Mouse (Mus musculus): ENCODE data around the gene Bet1l. TPM values are rescaled to one million over a fixed set of nuclear protein-coding genes. Genes with fewer than 3 reads are reported as not detected.

Gene Bet1l
- polyA plus RNA-seq, 1 experiment from 2014 or later = 30.7 TPM

- Histone ChIP-seq H3K36me3 (replicated peaks; ENCODE audit: insufficient read depth, low read length) (peaks cover under 1% of the 10 kb centered on the region), H3K4me2 (ENCODE audit: low read depth, low read length) (no peak overlapping the region), H3K27me3 (ENCODE audit: insufficient read depth, low read length) (no peaks in the 10 kb centered on the region), H3K9ac (replicated peaks) (no peak overlapping the region), H3K27ac (ENCODE audit: low read depth) (no peak overlapping the region), H3K4me3 (ENCODE audit: low read depth, low read length) (no peak overlapping the region), H3K4me1 (ENCODE audit: insufficient read depth) (0 out of 2 replicates have a peak, but pooled peaks cover 4% of the 10 kb centered on the region), H3K9me3 (ENCODE audit: low read length) (no peaks in the 10 kb centered on the region)
- DNase-seq (no peak), ATAC-seq (no peak)
- 74% methylated on average over 10 of the region's 10 CpGs for WGBS (ENCODE audit: insufficient replicate concordance)
- TF ChIP-seq CTCF (IDR thresholded peaks at IDR 0.05; ENCODE audit: low read depth) (no peak), EP300 (IDR thresholded peaks at IDR 0.05; ENCODE audit: low read depth) (no peak)
These were observed 10.7 kb downstream of the Bet1l start for GRCm38 (mm10) chr7:140846676-140847075.

- 0 out of 2 replicates have a peak, but pooled peaks cover 4% of the 10 kb centered on the region for H3K4me1 ChIP-seq (ENCODE audit: insufficient read depth)
These were observed 11.7 kb downstream of the Bet1l start for GRCm38 (mm10) chr7:140845683-140846082.

GRCm38 (mm10) chr7:140844905-140845665 lies 12.3 kb downstream of the Bet1l start, which contains the start of gene Scgb1c1:
Gene Scgb1c1 (plus strand): TSS chr7:140845547.
- peak; percentile 95 for DNase-seq
- Histone ChIP-seq H3K9me3 (ENCODE audit: low read length) (no peaks in the 10 kb centered on the region), H3K4me1 (ENCODE audit: insufficient read depth) (0 out of 2 replicates have a peak, but pooled peaks cover 4% of the 10 kb centered on the region), H3K9ac (replicated peaks) (no peak within 1 kb of the TSS), H3K27ac (ENCODE audit: low read depth) (no peak within 1 kb of the TSS), H3K4me3 (ENCODE audit: low read depth, low read length) (no peak within 1 kb of the TSS), H3K4me2 (ENCODE audit: low read depth, low read length) (no peak within 1 kb of the TSS), H3K36me3 (replicated peaks; ENCODE audit: insufficient read depth, low read length) (no peaks in the 10 kb centered on the region), H3K27me3 (ENCODE audit: insufficient read depth, low read length) (peaks cover 5% of the 10 kb centered on the region; the same call in 1 of the 2 replicates)
- peak; percentile 80 for ATAC-seq
- 33% methylated on average over 14 of the region's 14 CpGs for whole genome bisulfite sequencing (ENCODE audit: insufficient replicate concordance)
- no peak for TF ChIP-seq EP300 (IDR thresholded peaks at IDR 0.05; ENCODE audit: low read depth)
- peak; percentile 96 for TF ChIP-seq CTCF (IDR thresholded peaks at IDR 0.05; ENCODE audit: low read depth)

More at GRCm38 (mm10) chr7:140845683-140846082, 11.7 kb downstream of the Bet1l start:
- Histone ChIP-seq H3K27ac (ENCODE audit: low read depth) (no peak overlapping the region), H3K9ac (replicated peaks) (no peak overlapping the region), H3K36me3 (replicated peaks; ENCODE audit: insufficient read depth, low read length) (no peaks in the 10 kb centered on the region), H3K4me2 (ENCODE audit: low read depth, low read length) (no peak overlapping the region), H3K27me3 (ENCODE audit: insufficient read depth, low read length) (peaks cover 3% of the 10 kb centered on the region; the same call in 1 of the 2 replicates), H3K9me3 (ENCODE audit: low read length) (no peaks in the 10 kb centered on the region), H3K4me3 (ENCODE audit: low read depth, low read length) (no peak overlapping the region)
- WGBS (ENCODE audit: insufficient replicate concordance) = 70% methylated on average over 4 of the region's 4 CpGs
- DNase-seq (no peak), ATAC-seq (no peak)
- TF ChIP-seq CTCF (IDR thresholded peaks at IDR 0.05; ENCODE audit: low read depth) (no peak; the same call in 1 of the 2 replicates), EP300 (IDR thresholded peaks at IDR 0.05; ENCODE audit: low read depth) (no peak)

GRCm38 (mm10) chr7:140843806-140844205 lies 13.6 kb downstream of the Bet1l start:
- H3K36me3 ChIP-seq (replicated peaks; ENCODE audit: insufficient read depth, low read length) = no peaks in the 10 kb centered on the region
- H3K9ac ChIP-seq (replicated peaks) = no peak overlapping the region
- TF ChIP-seq CTCF (IDR thresholded peaks at IDR 0.05; ENCODE audit: low read depth) = no peak
- H3K4me1 ChIP-seq (ENCODE audit: insufficient read depth) = 0 out of 2 replicates have a peak, but pooled peaks cover 4% of the 10 kb centered on the region
- ATAC-seq = no peak
- no peaks in the 10 kb centered on the region for H3K9me3 ChIP-seq (ENCODE audit: low read length)
- 69% methylated on average over 7 of the region's 7 CpGs for whole genome bisulfite sequencing (ENCODE audit: insufficient replicate concordance)
- H3K27me3 ChIP-seq (ENCODE audit: insufficient read depth, low read length) = peaks cover 5% of the 10 kb centered on the region; the same call in 1 of the 2 replicates
- no peak overlapping the region for H3K27ac ChIP-seq (ENCODE audit: low read depth)
- H3K4me2 ChIP-seq (ENCODE audit: low read depth, low read length) = no peak overlapping the region
- DNase-seq = no peak
- no peak overlapping the region for H3K4me3 ChIP-seq (ENCODE audit: low read depth, low read length)

GRCm38 (mm10) chr7:140840750-140841735 lies 16.3 kb downstream of the Bet1l start:
- ATAC-seq (peak; percentile 24), DNase-seq (peak; percentile 27)
- H3K4me1 ChIP-seq (ENCODE audit: insufficient read depth) = no peaks in the 10 kb centered on the region
- no peak overlapping the region for H3K9ac ChIP-seq (replicated peaks)
- H3K9me3 ChIP-seq (ENCODE audit: low read length) = no peaks in the 10 kb centered on the region
- 40% methylated on average over 17 of the region's 19 CpGs for WGBS (ENCODE audit: insufficient replicate concordance)
- H3K4me3 ChIP-seq (ENCODE audit: low read depth, low read length) = no peak overlapping the region
- H3K4me2 ChIP-seq (ENCODE audit: low read depth, low read length) = no peak overlapping the region
- H3K27ac ChIP-seq (ENCODE audit: low read depth) = no peak overlapping the region
- H3K36me3 ChIP-seq (replicated peaks; ENCODE audit: insufficient read depth, low read length) = no peaks in the 10 kb centered on the region
- TF ChIP-seq EP300 (IDR thresholded peaks at IDR 0.05; ENCODE audit: low read depth) (no peak), CTCF (IDR thresholded peaks at IDR 0.05; ENCODE audit: low read depth) (no peak)
- peaks cover 5% of the 10 kb centered on the region; the same call in 1 of the 2 replicates for H3K27me3 ChIP-seq (ENCODE audit: insufficient read depth, low read length)
